Comparison of ENCODE assay signal across 7 mouse cellular contexts in the genomic region with DNA sequence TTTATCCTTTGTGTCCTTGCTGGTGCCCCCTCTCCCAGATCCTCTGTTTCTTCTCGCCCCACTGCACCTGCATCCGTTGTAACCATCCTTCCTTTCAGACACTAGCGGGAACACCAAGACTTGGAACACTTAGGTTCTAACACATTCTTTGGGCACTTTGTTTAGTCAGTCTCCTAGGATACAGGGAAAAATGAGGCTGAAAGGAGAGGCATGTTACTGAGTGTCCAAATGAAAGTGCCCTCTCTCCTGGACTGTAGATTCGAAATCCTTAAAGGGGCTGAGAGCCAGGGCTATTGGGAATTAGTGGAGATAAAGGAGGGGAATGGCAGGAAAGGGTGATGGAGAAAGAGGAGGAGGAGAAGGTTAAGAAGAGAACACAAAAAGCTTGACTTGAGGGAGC. TPM values are rescaled to one million over a fixed set of nuclear protein-coding genes. Genes with fewer than 3 reads are reported as not detected.
DNase-seq lines count a peak whose midpoint lies in the region; ATAC-seq and TF ChIP-seq lines count a peak whose summit lies in the region.

A gene (minus strand): TSS at position 101 of the 400 bp plus-strand sequence.

- no peak for TF ChIP-seq POLR2A in lung, adult 2 months (IDR thresholded peaks at IDR 0.05; ENCODE audit: borderline replicate concordance, extremely low read depth, low read depth, low read length)

- no peak for DNase-seq in lung, adult 2 months
- peak; percentile 17 for DNase-seq in hindbrain, postnatal 0 days (ENCODE audit: low spot score)
- no peak for DNase-seq in c-Kit-positive CD71-positive TER-119-positive erythroid progenitor cells, embryonic 14.5 days (ENCODE audit: low spot score)
- DNase-seq in ovary, postnatal 36 days (ENCODE audit: low spot score) = no peak

- 69% methylated on average over 4 of the region's 4 CpGs for WGBS in lung, embryonic 15.5 days
- WGBS in lung, adult 2 months = 68% methylated on average over 4 of the region's 4 CpGs
- WGBS in embryonic facial prominence, embryonic 13.5 days = 81% methylated on average over 4 of the region's 4 CpGs
- 36% methylated on average over 4 of the region's 4 CpGs for WGBS in hindbrain, postnatal 0 days
- WGBS in midbrain, embryonic 13.5 days = 26% methylated on average over 4 of the region's 4 CpGs

- H3K9ac ChIP-seq in lung, embryonic 15.5 days = no peak within 1 kb of the TSS
- H3K9ac ChIP-seq in embryonic facial prominence, embryonic 13.5 days = no peak within 1 kb of the TSS
- H3K9ac ChIP-seq in hindbrain, postnatal 0 days (replicated peaks; ENCODE audit: low read length) = peak within 1 kb of the TSS; percentile 30; the same call in 1 of the 2 replicates
- H3K9ac ChIP-seq in midbrain, embryonic 13.5 days (replicated peaks) = no peak within 1 kb of the TSS

- no peak for TF ChIP-seq CTCF in lung, adult 2 months (IDR thresholded peaks at IDR 0.05; ENCODE audit: insufficient read depth, low read length)
- no peak for TF ChIP-seq CTCF in hindbrain, postnatal 0 days (IDR thresholded peaks at IDR 0.05; ENCODE audit: low read depth)

- no peak within 1 kb of the TSS for H3K4me3 ChIP-seq in lung, embryonic 15.5 days
- H3K4me3 ChIP-seq in lung, adult 2 months (replicated peaks; ENCODE audit: extremely low read depth, low read depth, low read length) = no peak within 1 kb of the TSS
- no peak within 1 kb of the TSS for H3K4me3 ChIP-seq in embryonic facial prominence, embryonic 13.5 days
- H3K4me3 ChIP-seq in hindbrain, postnatal 0 days (ENCODE audit: low read length) = peak within 1 kb of the TSS; percentile 21
- no peak within 1 kb of the TSS for H3K4me3 ChIP-seq in midbrain, embryonic 13.5 days (replicated peaks)

- no peak within 1 kb of the TSS for H3K27ac ChIP-seq in lung, embryonic 15.5 days
- no peak within 1 kb of the TSS for H3K27ac ChIP-seq in embryonic facial prominence, embryonic 13.5 days
- H3K27ac ChIP-seq in hindbrain, postnatal 0 days = peak within 1 kb of the TSS; percentile 74; the same call in 1 of the 2 replicates
- H3K27ac ChIP-seq in midbrain, embryonic 13.5 days = no peak within 1 kb of the TSS

- H3K9me3 ChIP-seq in lung, embryonic 15.5 days = no peaks in the 10 kb centered on the region
- no peaks in the 10 kb centered on the region for H3K9me3 ChIP-seq in embryonic facial prominence, embryonic 13.5 days
- no peaks in the 10 kb centered on the region for H3K9me3 ChIP-seq in hindbrain, postnatal 0 days (ENCODE audit: low read length)
- H3K9me3 ChIP-seq in midbrain, embryonic 13.5 days = no peaks in the 10 kb centered on the region

- no peaks in the 10 kb centered on the region for H3K27me3 ChIP-seq in lung, embryonic 15.5 days
- H3K27me3 ChIP-seq in embryonic facial prominence, embryonic 13.5 days = no peaks in the 10 kb centered on the region
- no peaks in the 10 kb centered on the region for H3K27me3 ChIP-seq in hindbrain, postnatal 0 days (ENCODE audit: insufficient read depth, low read length)
- H3K27me3 ChIP-seq in midbrain, embryonic 13.5 days = no peaks in the 10 kb centered on the region

- no peak for ATAC-seq in lung, embryonic 15.5 days (ENCODE audit: borderline replicate concordance, extremely low read depth, low FRiP score, low TSS enrichment)
- no peak for ATAC-seq in embryonic facial prominence, embryonic 13.5 days (ENCODE audit: insufficient number of reproducible peaks, insufficient read depth, low FRiP score, low TSS enrichment, low read depth)
- ATAC-seq in hindbrain, postnatal 0 days = no peak
- no peak for ATAC-seq in midbrain, embryonic 13.5 days

- H3K4me1 ChIP-seq in lung, embryonic 15.5 days = peaks cover 3% of the 10 kb centered on the region; the same call in 1 of the 2 replicates
- no peaks in the 10 kb centered on the region for H3K4me1 ChIP-seq in lung, adult 2 months (ENCODE audit: control insufficient read depth, insufficient read depth, low read length)
- peaks cover 8% of the 10 kb centered on the region for H3K4me1 ChIP-seq in embryonic facial prominence, embryonic 13.5 days
- H3K4me1 ChIP-seq in hindbrain, postnatal 0 days (ENCODE audit: insufficient read depth, low read length) = peaks cover 10% of the 10 kb centered on the region; the same call in 1 of the 2 replicates
- peaks cover 13% of the 10 kb centered on the region for H3K4me1 ChIP-seq in midbrain, embryonic 13.5 days (replicated peaks)

- H3K36me3 ChIP-seq in lung, embryonic 15.5 days = no peaks in the 10 kb centered on the region
- H3K36me3 ChIP-seq in embryonic facial prominence, embryonic 13.5 days = no peaks in the 10 kb centered on the region
- H3K36me3 ChIP-seq in hindbrain, postnatal 0 days (ENCODE audit: insufficient read depth, low read length) = no peaks in the 10 kb centered on the region
- no peaks in the 10 kb centered on the region for H3K36me3 ChIP-seq in midbrain, embryonic 13.5 days

- H3K4me2 ChIP-seq in lung, embryonic 15.5 days = no peak within 1 kb of the TSS
- H3K4me2 ChIP-seq in embryonic facial prominence, embryonic 13.5 days = no peak within 1 kb of the TSS
- peak within 1 kb of the TSS; percentile 52 for H3K4me2 ChIP-seq in hindbrain, postnatal 0 days (ENCODE audit: low read depth, low read length)
- H3K4me2 ChIP-seq in midbrain, embryonic 13.5 days (replicated peaks) = 0 out of 2 replicates have a peak within 1 kb of the TSS, but pooled peaks have one; percentile 36

RNA-seq across cellular contexts. Expression of the gene that starts here (rescaled TPM):
- polyA plus RNA-seq in lung, embryonic 15.5 days (2015; fragmentation: Nextera tagmentation; extraction: Ambion mirVana) = 30.9 and 31.0 TPM in 2 replicates
- polyA plus RNA-seq in lung, adult 2 months (2012; rRNA removed) = 3.4 and 3.7 TPM in 2 replicates
- polyA plus RNA-seq in embryonic facial prominence, embryonic 13.5 days (2015; fragmentation: Nextera tagmentation; extraction: Ambion mirVana) = 37.2 and 38.0 TPM in 2 replicates
- total RNA-seq in hindbrain, postnatal 0 days (2014; rRNA removed) = 13.0 and 25.3 TPM in 2 replicates
- 17.4 and 21.3 TPM in 2 replicates for polyA plus RNA-seq in hindbrain, postnatal 0 days (2015; fragmentation: Nextera tagmentation; extraction: Ambion mirVana)
- polyA plus RNA-seq in midbrain, embryonic 13.5 days (2015; fragmentation: Nextera tagmentation; extraction: Ambion mirVana) = 32.2 and 33.4 TPM in 2 replicates

Comparison
In these comparisons a context has a peak if more than half of its experiments do, and no peak if none do; other contexts are left out.
1. H3K4me2 ChIP-seq: peak in hindbrain, postnatal 0 days (single experiment) and midbrain, embryonic 13.5 days (single experiment); none in lung, embryonic 15.5 days (single experiment) and embryonic facial prominence, embryonic 13.5 days (single experiment).